Mouse (Mus musculus): ENCODE results near the gene Gm20716. TPM values are rescaled to one million over a fixed set of nuclear protein-coding genes. Genes with fewer than 3 reads are reported as not detected.

Gene Gm20716
- 37.2 TPM for polyA plus RNA-seq (2014; fragmentation: Illumina TruSeq; extraction: RNeasy Lipid Tissue Mini Kit (QIAGEN cat#74804); ENCODE audit: low read depth, low replicate concordance)

DNA sequence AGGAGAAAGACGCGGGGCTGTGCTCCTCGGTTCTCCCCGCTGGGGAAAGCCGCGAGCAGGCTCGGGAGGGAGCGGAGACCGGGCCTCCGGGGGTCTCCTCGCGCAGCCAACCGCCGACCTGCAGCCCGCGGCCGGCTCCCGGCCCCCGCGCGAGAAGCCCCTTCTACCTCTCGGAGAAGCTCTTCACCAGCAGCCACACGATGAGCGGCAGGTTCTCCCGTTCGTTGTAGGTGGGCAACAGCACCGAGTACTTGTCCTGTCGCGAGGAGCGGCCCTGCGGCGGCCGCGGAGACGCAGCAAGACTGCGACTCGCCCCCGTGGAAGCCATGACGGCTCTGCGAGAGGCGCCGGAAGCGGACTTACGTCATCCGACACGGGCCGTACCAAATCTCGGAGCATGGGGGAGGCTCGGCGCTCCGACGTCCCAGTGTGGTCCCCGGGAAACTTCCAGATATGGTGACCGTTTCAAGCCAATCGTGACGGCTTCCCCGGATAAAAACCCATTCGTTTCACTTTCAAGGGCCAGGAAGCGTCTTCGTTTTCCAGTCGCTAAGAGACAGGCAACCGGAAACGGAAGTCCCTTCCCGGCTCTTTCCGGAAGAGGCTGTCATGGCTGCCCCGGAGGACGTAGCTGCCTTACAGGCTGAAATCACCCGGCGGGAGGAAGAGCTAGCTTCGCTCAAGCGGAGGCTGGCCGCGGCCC is at the start of gene Gm20716, which contains the start of the genes Dpm1 and Mocs3:
Gm20716 (minus strand) TSS at position 339 of the 703 bp plus-strand sequence.
Dpm1 (minus strand) TSS at position 566 of the 703 bp plus-strand sequence.
Mocs3 (plus strand) TSS at position 597 of the 703 bp plus-strand sequence.

DNA sequence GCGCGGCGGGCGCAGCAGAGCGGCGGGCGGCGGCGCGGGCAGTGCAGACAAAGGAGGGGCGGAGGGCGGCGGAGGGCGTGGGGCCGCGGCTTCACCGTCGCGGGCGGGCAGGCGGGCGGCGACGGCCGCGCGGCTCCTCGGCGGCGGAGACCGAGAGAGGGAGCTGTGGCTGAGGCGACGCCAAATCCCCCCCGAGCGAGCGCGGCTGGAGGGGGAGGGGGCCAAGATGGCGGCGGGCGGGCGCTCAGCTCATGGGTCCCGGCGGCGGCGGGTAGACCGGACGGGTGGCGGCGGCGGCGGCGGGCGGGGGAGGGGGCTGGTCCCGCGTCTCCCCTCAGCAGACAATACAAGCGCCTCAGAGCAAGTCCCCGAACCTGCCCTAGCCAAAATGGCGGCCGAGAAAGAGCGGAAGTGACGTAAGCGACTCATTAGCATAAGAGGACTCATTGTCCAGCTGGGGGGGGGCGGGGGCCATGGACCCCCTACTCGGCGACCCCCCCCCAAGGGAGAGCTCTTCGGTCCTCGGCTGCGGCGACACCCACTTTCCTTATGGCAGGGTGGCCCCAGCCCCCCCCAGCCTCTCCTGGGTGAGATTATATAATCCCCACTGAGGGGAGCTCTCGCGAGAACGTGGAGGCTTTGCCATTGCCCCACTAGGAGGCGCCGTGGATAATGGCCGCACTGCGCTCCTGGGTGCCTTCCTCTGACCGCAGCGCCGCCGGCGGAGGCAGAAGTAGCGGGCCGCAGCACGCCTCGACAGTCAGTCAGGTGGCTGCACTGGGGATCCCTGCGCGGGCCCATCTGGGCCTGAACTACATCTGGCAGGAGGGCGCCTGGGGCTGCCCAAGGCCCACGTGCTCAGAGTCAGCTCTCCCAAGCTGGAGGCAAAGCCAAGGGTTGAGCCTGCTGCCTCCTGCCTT is 23.2 kb downstream of the Gm20716 start, which contains the start of gene Adnp:
Adnp (minus strand) TSS at position 388 of the 920 bp plus-strand sequence.

Other genes with a start within 250 kb of the Gm20716 start
- not detected for gene Ripor3, start 219.7 kb downstream of the Gm20716 start, polyA plus RNA-seq (2014; fragmentation: Illumina TruSeq; extraction: RNeasy Lipid Tissue Mini Kit (QIAGEN cat#74804); ENCODE audit: low read depth, low replicate concordance)
- 2.4 TPM for gene Pard6b, start 149.4 kb downstream of the Gm20716 start, polyA plus RNA-seq (2014; fragmentation: Illumina TruSeq; extraction: RNeasy Lipid Tissue Mini Kit (QIAGEN cat#74804); ENCODE audit: low read depth, low replicate concordance)
- gene Adnp, start 23.3 kb downstream of the Gm20716 start, polyA plus RNA-seq (2014; fragmentation: Illumina TruSeq; extraction: RNeasy Lipid Tissue Mini Kit (QIAGEN cat#74804); ENCODE audit: low read depth, low replicate concordance), result 2.9 TPM
- 246 TPM for gene Dpm1, start 227 bp upstream of the Gm20716 start, polyA plus RNA-seq (2014; fragmentation: Illumina TruSeq; extraction: RNeasy Lipid Tissue Mini Kit (QIAGEN cat#74804); ENCODE audit: low read depth, low replicate concordance)
- gene Mocs3, start 258 bp upstream of the Gm20716 start, polyA plus RNA-seq (2014; fragmentation: Illumina TruSeq; extraction: RNeasy Lipid Tissue Mini Kit (QIAGEN cat#74804); ENCODE audit: low read depth, low replicate concordance), result 1.7 TPM
- gene Kcng1, start 51.4 kb upstream of the Gm20716 start, polyA plus RNA-seq (2014; fragmentation: Illumina TruSeq; extraction: RNeasy Lipid Tissue Mini Kit (QIAGEN cat#74804); ENCODE audit: low read depth, low replicate concordance), result not detected

Measured in liver, adult 10 weeks (tissue).